Mouse (Mus musculus) gonadal fat pad, adult 2 months (tissue): ENCODE results near the gene Pnpla2. TPM values are rescaled to one million over a fixed set of nuclear protein-coding genes. Genes with fewer than 3 reads are reported as not detected.
"Not testable (repeated sequence)": the region's sequence is repeated elsewhere in the genome, so short reads cannot be mapped to it uniquely, and the experiment has no call there.

Source experiments
- DNase-seq: peaks from one replicate; pipeline ENCODE4 v3.0.0-alpha.2; 2012; ENCODE audit warnings: low read depth
- polyA plus RNA-seq: library from polyadenylated mRNA; depleted of rRNA; stranded (reverse); fragments of >200 nt; gene quantifications from 2 replicates; pipeline ENCODE4 v1.2.3, GENCODE M21; 2012; rRNA removed

The Pnpla2 gene
- 1,065 and 1,157 TPM in 2 replicates for polyA plus RNA-seq

DNA sequence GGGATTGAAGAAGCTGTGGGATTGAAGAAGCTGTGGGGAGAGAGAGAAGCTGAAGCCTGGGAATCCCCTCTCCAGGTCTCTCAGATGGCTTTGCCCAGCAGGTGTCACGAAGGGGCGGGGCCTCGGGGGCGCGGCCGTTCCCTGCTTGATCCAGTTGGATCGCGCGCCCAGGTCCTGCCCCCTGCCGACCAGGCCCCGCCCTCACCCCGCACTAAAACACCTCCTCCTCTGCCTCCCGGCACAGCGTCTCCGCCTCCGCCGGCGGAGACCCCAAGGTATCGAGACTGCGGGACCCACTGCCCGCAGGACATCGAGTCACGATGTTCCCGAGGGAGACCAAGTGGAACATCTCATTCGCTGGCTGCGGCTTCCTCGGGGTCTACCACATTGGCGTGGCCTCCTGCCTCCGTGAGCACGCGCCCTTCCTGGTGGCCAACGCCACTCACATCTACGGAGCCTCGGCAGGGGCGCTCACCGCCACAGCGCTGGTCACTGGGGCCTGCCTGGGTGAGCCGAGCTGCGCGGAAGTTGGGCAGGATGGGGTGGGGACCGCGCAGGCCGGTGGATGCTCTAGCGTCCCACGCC is at the start of gene Pnpla2:
TSS of gene Pnpla2 (plus strand) at position 232 of the 585 bp plus-strand sequence.
- no peak for DNase-seq

DNA sequence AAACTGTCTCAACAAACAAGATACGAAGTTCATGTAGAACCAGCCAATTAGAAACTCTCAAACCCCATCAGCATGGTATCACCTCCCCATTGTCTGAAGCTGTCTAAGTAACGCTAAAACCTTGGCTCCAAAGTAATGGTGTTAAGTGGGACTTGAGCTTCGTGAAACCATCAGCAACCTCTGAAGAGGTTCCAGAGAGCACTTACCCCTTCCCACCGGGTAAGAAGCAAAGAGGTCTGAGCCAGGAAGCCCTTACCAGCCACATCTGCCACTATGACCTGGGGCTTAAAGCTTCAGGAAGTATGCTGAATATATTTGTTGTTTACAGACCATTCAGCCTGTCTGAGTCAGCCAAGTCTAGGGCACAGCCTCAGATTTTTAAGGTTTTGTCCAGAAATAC is 49.5 kb upstream of the Pnpla2 start:
- DNase-seq, result no peak

DNA sequence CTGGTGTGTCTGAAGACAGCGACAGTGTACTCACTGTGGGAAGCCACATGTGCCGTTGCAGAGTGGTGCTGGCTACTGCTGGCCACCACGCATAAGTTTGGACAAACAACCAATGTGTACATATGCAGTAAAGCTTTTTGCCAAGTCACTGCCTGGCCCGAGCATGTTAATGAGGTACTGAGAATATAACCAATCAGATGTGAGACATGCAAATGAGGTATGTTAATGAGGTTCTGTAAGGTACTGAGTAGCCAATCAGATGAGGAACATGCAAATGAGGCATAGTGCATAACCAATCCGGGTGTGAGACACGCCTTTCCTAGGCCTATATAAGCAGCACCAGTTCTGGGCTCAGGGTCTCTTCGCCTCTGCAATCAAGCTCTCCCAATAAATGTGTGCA is 47.3 kb upstream of the Pnpla2 start:
- DNase-seq, result not testable (repeated sequence)

DNA sequence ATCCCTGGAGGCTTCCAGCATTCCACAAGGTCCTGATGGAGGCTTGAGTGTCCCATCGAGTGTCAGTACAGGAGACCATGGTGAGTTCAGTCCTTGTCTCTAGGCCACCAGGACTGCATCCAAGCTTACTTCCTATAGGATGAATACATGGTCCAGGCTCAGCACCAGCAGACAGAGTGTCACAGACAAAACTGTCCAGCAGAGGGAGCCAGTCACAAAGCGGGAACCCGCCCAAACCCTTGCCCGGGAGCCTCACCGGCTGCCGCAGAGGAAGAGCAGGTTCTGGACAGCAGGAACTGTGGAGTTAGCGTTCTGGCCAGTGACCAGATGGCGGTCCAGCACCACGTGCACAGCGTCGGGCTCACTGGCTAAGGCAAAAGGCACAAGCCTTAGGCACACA is 46.2 kb upstream of the Pnpla2 start:
- DNase-seq, result no peak

DNA sequence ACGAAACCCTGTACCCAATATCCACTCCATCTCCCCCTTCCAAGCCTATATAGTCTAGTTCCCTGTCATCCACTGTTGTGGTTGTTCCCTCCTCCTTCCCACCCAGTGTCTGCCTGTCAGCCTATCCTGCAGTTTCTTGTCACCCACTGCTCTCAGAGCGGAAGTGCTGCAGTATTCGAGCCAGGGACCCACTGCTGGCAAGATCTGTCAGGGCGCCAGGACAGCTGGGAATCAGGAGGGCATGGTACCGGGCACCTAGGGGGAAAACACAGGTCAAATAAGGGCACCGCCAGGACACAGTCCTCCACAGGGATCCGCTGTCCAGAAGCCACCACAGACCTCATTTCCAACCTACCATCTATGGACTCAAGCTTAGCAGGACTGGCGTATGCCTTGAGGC is 44.4 kb upstream of the Pnpla2 start:
- DNase-seq, result no peak

DNA sequence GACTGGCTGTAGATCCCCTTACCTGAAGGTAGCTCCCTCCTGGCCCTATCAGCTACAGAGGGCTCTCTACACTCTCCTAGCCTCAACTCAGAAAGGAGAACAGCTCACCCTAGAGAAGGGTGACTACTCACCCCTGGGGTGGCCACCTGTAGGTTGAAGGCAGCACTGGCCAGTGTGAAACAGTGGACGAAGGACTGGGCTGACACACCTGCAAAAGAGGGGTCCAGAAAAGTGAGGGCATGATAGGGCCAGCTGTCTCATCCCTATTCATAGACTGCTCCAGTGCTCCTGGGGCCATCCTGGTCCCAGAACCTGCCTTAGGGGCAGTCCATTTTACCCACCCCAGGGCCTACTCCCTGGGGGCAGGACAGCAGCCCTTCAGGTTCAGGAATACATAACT is 43.3 kb upstream of the Pnpla2 start:
- no peak for DNase-seq

DNA sequence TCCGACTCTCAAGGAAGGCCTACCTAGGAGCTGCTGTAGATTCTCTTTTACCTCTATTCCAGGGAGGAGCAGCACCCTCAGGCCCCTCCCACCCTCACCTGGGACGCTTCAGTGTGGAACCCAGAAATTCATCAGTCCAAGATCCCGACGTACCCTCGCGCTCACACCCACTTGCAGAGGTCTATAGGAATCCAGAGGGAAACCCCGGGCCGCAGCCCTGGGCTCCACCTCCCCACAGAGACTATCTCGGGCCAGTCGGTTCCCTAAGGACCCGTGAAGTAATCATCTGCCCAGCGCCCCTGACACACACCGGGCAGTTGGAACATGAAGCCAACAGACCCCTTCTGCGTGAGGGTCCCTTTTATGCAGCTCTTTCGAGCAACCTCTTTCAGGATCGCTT is 41.7 kb upstream of the Pnpla2 start:
- no peak for DNase-seq

DNA sequence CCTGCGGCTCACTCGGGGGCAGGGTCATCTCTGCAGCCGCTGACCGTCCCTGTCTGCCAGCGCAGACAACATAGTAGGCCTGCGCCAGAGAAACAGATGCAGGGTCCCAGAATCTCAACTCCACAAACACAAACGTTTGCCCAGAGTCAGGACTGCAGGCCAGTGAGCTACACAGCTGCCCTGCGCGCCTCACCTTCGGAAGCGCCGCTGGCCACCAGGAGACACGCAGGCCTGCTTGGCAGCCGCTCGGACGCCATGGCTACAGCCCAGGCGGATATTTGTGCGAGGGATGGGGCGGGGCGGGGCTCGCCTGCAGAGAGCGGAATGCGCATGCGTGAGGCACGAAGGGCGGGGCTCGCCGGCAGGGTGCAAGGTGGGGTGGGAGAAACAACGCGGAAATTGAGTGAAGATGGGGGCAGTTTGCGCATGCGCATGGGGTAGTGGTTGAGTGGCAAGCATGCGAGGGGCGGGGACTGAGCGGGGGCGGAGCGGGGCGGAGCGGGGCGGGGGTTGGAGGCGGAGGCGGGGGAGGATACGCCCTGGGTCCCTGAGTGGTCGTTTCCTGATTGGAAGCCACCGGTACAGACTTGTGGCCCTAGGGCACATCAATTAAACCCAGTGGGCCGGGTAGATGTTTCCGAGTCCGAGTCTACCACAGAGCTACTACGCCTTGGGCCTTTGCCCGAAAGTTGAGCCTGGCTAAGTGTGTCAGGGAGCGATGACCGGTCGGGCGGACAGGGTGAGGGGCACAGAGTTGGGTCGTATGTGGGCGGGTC is 41.0 kb upstream of the Pnpla2 start, which contains the start of gene Gatd1:
TSS of gene Gatd1 (minus strand) at position 328 of the 776 bp plus-strand sequence.
- DNase-seq, result no peak

DNA sequence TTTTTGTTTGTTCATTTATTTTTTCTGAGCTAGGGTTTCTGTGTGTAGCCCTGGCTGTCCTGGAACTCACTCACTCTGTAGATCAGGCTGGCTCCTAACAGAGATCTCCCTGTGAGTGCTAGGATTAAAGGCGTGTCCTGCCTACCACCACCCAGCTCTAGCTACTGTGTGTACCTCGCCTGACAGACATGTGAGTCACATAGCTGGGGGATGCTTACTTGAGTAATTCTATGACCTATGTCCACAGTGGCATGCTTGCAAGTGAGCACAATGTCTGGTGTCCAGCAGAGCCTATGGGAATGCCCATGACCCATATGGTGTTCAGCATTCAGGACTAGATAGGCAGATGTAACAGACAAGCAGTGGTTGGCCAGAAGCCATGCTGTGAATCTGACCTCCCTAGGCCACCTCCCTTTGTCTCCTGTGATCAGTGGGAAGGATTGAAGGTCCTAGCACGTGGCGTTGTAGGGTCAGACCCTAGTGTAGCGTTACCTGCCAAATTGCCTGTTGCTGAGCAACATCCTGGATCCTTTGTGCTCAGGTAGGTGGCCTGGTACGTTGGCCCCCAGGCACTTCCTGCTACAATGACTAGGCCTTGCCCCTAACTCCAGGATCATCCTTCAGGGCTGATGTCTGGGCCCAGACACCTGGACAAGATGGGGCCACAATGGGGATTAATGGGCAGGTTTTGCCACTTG is 38.7 kb upstream of the Pnpla2 start:
- no peak for DNase-seq

DNA sequence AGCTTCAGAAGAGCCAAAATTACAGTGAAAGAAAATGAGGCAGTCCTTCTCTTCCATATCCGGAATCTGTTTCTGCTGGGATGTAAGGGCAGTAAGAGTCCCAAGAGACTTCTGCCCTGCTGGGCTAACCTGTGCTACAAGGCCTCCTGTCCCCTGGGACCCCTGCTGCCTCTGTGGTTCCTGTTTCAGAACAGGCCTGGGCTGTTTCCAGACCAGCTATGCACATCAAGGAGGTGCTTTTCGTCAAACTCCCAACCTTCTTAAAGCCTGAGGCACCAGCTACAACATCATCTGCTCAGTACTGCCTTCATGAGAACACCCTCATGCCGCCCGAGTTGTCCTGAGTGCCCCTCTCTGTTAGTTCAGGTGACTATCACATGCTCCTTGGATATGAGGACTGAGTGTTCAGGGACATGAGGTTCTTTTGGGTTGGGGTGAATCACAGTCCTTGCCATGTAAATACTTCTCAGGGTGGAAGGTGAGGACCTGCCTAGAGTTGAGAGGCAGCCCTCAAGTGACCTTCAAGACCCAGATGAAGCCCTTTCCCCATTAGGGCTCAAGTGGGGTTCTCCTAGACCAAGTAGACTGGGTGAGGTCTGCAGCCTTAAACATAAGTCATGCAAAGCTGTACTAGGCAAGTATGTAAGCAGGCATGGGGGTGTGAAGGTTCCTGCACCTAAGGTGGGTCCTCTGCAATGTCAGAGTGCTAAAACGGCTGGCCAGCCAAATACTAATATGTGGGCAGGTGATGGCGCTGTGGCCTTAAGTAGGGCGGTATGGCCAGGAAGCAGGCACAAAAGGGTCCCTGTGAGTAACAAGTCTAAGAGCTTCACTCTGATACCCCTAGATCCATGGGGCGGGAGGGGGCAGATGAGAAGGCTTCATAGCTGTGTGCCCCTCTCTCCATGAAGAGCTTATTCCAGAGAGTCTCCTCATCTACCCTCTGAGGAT is 37.0 kb upstream of the Pnpla2 start:
- no peak for DNase-seq

DNA sequence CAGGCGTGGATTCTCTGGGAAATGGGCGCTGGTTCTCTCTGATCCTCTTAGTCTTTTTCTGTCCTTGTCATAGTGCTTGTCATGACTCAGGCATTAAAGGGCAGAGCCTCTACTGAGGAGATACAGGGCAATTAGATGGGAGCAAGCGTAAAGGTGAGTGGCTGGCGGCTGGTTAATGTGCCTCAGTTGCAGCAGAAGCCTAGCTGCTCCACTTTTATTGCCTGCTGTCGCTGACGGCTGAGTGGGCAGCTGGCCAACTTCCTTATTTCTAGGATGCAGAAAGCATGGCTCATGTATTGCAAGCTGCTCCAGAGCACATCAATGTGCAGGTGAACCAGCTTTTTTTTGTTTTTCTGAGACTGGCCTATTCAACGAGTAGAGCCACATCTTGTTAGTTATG is 36.0 kb upstream of the Pnpla2 start:
- no peak for DNase-seq

DNA sequence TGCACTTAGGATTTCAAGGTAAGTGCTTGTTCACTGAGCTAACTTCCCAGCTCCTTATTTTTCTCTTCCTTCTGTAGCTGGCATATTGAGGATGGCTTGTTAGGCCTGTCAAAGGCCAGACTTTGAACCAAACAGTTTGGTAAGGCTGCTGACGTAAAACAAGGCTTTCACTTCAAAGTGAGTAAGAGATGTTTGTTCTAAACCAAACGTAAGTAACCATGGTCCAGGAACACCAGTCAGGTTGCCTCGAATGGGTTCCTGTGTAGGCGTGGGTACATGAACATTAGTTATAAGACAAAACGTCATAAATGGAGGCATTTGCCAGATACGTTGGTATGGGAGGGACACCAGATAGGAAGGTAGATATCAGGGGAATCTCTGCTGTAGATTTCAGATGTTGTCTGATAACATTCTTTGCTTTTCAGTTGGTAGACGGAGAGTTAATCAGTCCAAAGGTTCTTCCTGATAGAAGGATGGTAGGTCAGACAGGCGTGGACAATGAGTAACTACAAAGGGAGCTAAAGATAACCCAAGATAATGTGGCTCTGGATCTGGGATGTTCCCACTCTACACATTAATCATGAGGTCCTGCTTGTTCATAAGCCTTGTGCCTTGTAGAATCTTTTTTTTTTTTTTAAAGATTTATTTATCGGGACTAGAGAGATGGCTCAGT is 34.8 kb upstream of the Pnpla2 start:
- no peak for DNase-seq

DNA sequence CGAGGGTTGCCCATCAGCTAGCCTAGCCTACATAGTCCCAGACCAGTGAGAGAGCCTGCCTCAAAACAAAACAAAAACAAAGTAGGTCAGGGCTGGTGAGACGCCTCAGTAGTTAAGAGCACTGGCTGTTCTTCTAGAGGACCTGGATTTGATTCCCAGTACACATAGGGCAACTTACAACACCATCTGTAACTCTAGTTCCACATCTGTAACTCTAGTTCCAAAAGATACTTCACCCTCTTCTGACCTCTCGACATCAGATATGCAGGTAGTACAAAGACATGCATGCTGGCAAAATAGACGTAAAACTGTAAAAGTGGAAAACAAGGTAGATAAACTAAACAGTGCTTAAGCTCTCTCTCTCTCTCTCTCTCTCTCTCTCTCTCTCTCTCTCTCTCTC is 31.2 kb upstream of the Pnpla2 start:
- DNase-seq, result no peak

DNA sequence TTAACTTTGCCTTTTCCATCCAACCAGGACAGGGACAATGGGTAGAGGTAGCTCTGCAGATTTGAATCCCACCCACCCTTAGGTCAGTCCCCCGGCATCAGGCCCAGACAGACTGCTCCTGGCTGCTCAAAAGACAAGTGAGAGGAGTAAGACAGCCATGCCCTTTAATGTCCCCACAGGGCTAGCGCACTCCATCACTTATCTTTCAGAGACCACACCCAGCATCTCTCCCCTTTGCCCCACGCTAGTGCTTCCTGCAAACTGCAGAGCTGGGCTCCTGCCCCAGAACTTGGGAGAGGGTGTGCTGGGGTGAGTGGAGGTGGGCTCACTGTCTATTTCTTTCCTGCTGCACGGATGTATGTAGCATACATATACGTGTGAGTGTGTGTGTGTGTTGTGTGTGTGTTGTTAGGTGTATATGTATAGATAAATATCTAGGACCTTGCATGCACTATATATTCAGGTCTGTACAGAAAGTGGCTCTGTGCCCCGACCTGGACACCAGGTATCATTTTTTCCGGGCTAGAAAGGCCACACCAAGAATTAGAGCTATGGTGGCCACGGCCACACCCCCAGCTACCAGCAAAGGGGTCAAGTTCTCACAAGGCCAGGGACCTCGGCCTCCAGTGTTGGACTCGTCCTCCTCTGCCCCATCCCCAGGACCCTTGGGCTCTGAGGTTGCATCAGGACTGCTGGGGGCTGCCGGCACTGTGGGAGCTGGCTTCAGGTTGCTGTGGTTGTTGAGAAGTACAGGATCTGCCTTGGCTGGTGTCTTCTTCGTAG is 27.9 kb upstream of the Pnpla2 start:
- no peak for DNase-seq

DNA sequence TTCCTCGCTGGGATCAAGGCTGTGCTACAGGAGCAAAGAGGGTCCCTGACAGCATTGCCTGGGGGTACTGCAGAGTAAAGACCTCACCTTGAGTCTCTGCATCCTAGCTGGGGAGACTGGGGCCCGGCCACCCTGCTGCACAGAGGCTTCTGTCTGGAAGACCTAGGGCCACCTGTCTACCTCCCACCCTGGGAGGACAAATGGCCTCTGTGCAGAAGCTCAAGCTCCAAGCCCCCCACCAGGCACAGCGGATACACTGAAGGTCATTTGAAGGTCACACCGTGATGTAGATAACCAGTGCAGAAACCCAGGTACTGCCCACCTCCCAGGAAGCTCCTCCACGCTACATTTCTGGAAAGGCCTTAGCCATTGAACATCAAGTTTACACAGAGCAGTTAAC is 26.3 kb upstream of the Pnpla2 start:
- no peak for DNase-seq

DNA sequence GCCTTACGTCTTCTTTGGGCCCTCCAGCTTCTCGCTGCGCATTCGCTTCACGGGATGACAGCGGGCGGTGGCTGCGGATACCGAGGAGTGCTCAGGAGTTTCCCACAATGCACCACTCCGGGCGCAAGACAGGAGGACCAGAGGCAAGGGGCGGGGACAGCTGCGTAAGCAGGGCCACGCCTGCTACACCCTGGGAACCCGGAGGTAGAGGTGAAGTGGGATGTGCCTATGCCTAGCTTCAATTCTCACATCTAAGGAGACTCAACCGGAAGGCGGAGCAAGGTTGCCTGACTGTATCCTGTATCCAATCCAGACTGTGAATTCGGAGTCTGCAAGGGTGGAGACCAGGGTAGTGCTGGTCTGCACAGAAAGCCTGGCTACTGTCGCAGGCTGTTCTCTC is 25.7 kb upstream of the Pnpla2 start, which contains the start of gene Cend1:
TSS of gene Cend1 (minus strand) at position 182 of the 400 bp plus-strand sequence.
- DNase-seq, result no peak

DNA sequence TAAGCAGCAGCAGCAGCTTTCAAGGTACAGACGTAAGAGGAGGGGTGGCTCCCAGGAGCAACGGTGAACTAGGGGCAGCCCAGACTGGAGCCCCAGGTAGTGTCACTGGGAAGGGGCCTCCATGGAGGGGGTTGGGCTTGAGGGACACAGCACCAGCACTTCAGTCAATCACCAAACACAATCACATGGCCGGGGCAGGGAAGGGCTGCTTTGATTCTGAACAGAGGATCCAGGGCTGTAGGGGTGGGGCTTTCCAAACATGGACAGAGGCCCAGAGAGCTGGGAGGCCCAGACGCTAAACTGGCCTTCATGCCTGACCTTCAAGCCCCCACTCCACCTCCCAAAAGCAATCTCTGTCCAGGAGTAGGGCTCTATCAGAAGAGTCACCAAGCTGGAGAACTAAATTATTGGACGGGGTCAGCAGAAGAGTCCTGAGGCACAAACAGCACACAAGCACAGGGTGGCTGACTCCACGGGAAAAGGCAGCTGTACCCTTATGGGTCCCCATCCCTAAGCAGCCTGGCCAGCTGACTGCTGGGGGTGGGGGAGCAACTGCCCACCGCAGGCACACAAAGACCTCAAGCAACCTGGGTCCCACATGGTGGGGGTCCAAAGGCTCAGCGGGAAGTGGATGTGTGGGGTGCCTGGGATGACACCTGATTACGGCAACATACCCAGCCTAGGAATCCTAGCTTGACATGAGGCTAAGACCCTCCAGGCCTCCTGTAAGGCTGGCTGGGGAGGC is 25.0 kb upstream of the Pnpla2 start:
- DNase-seq, result no peak

DNA sequence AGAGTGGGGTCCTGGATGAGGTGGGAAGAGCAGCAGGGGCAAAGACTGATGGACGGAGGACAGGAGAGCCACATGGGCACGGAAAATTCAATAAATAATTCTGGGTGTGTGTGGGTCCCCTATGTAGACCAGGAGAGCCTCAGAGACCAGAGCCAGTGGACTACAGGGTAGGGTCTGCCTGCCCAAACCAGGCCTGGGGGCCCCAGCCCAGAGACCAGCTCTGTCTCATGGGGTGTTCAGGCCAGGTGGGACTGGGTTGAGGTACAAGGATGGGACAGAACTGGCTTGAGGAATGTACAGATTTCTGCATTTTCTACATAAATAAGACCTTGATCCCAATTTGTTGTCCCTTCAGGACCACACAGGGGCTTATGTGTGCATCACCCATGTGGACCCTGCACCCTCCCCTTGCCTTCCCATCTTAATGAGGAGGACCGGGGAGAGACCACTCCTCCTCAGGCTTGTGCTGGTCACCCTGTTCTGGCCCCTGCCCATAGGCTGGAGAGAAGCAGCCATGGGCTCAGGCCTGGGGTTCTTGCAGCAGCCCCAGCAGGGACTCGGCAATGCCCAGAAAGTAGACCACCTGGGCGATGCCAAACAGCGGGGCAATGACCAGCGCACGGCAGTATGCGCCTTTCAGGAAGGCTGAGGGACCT is 24.3 kb upstream of the Pnpla2 start:
- DNase-seq, result no peak
